Mouse (Mus musculus) NIH3T3 (cell line): Measurements from ENCODE around the gene Cenpm.
A peak's percentile ranks its signal among the peaks of the same experiment; 100 is the strongest.

ENCODE experiments used
- DNase-seq: peaks from one replicate; pipeline ENCODE4 v3.0.0-alpha.2; 2012; ENCODE audit warnings: low read depth

The Cenpm gene

GRCm38 (mm10) chr15:82192617-82193016 is 51.9 kb downstream of the Cenpm start:
- no peak for DNase-seq

- DNase-seq: peak; percentile 77
Measured at GRCm38 (mm10) chr15:82188481-82189240, 55.9 kb downstream of the Cenpm start.

- no peak for DNase-seq
Measured at GRCm38 (mm10) chr15:82187924-82188323, 56.6 kb downstream of the Cenpm start.

- DNase-seq: no peak
Measured at GRCm38 (mm10) chr15:82187401-82187800, 57.1 kb downstream of the Cenpm start.

GRCm38 (mm10) chr15:82186931-82187330 is 57.6 kb downstream of the Cenpm start:
- peak; percentile 21 for DNase-seq

GRCm38 (mm10) chr15:82186131-82186530 is 58.4 kb downstream of the Cenpm start:
- no peak for DNase-seq

- no peak for DNase-seq
Measured at GRCm38 (mm10) chr15:82185062-82185783, 59.3 kb downstream of the Cenpm start.

GRCm38 (mm10) chr15:82184656-82185055 is 59.9 kb downstream of the Cenpm start:
- DNase-seq: no peak

- no peak for DNase-seq
Measured at GRCm38 (mm10) chr15:82184183-82184582, 60.4 kb downstream of the Cenpm start.
